Mouse (Mus musculus) forebrain, embryonic 15.5 days (tissue): ENCODE results near the gene Mrgpra2b. TPM values are rescaled to one million over a fixed set of nuclear protein-coding genes. Genes with fewer than 3 reads are reported as not detected.
"Not testable (repeated sequence)": the region's sequence is repeated elsewhere in the genome, so short reads cannot be mapped to it uniquely, and the experiment has no call there.

Source experiments
- ATAC-seq: fragments of 200-750 bp; cut with Nextera tagmentation; replicated peaks from 2 replicates; pipeline ENCODE4 v1.8.0; 2017; ENCODE audit warnings: mild to moderate bottlenecking, moderate TSS enrichment, moderate library complexity
- H3K27ac ChIP-seq: fragments of 300-500 bp; sonication (generic); replicated peaks from 2 replicates; pipeline ENCODE4 v1.5.1; 2015; ENCODE audit warnings: mild to moderate bottlenecking, inconsistent platforms
- H3K27me3 ChIP-seq: fragments of 300-500 bp; sonication (generic); 2 replicates; pipeline ENCODE4 v1.6.1; 2015; ENCODE audit warnings: inconsistent platforms
- H3K36me3 ChIP-seq: fragments of 300-500 bp; sonication (generic); 2 replicates; pipeline ENCODE4 v1.6.1; 2015; ENCODE audit warnings: mild to moderate bottlenecking, inconsistent platforms
- H3K4me1 ChIP-seq: fragments of 300-500 bp; sonication (generic); 2 replicates; pipeline ENCODE4 v1.6.1; 2015; ENCODE audit warnings: inconsistent platforms
- H3K4me2 ChIP-seq: fragments of 300-500 bp; sonication (generic); replicated peaks from 2 replicates; pipeline ENCODE4 v1.6.1; 2015; ENCODE audit warnings: mild to moderate bottlenecking, inconsistent platforms
- H3K4me3 ChIP-seq: fragments of 300-500 bp; sonication (generic); 2 replicates; pipeline ENCODE4 v1.5.1; 2015; ENCODE audit warnings: mild to moderate bottlenecking, inconsistent platforms
- H3K9ac ChIP-seq: fragments of 300-500 bp; sonication (generic); replicated peaks from 2 replicates; pipeline ENCODE4 v1.6.1; 2015; ENCODE audit warnings: mild to moderate bottlenecking, inconsistent platforms
- H3K9me3 ChIP-seq: fragments of 300-500 bp; sonication (generic); 2 replicates; pipeline ENCODE4 v1.6.1; 2016; ENCODE audit warnings: inconsistent platforms
- WGBS: fragments of 180-500 bp; shearing (Covaris S2); methylation state at CpG from one replicate; pipeline ENCODE4 v1.1.7; 2015; ENCODE audit warnings: mixed read lengths; 5-methylcytosine and 5-hydroxymethylcytosine counted together
- polyA plus RNA-seq: library from polyadenylated mRNA; unstranded; fragments of >200 nt; fragmentation: Nextera tagmentation; extraction: Ambion mirVana; gene quantifications from 2 replicates; pipeline ENCODE4 v1.2.1, GENCODE M21; 2015

Gene Mrgpra2b
- not detected in 2 replicates for polyA plus RNA-seq

DNA sequence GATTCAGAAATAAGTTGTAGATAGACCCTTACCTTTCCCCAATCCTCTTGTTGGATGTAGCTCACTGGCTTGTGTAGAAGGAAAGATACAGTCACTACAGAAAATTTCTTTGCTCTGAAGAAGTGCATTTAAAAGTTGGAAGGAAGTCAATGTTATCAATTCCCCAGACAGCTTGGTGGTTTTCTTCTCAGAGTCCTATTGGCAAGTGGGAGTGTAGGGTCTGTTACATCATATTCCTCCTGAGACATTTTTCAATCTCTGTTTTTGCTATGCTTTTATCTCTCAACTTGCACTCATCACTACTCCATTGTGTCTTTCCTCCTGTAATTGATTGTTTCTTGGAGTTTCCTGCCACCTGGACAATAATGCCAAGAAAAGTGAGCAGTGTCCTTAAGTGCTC, at the start of gene Mrgpra2b:
Gene Mrgpra2b (minus strand): TSS at position 101 of the 400 bp plus-strand sequence.
- Histone ChIP-seq H3K4me2 (no peak within 1 kb of the TSS), H3K36me3 (no peaks in the 10 kb centered on the region), H3K27me3 (no peaks in the 10 kb centered on the region), H3K9me3 (peaks cover 27% of the 10 kb centered on the region), H3K27ac (no peak within 1 kb of the TSS), H3K9ac (no peak within 1 kb of the TSS), H3K4me1 (no peaks in the 10 kb centered on the region), H3K4me3 (no peak within 1 kb of the TSS)
- ATAC-seq: no peak

DNA sequence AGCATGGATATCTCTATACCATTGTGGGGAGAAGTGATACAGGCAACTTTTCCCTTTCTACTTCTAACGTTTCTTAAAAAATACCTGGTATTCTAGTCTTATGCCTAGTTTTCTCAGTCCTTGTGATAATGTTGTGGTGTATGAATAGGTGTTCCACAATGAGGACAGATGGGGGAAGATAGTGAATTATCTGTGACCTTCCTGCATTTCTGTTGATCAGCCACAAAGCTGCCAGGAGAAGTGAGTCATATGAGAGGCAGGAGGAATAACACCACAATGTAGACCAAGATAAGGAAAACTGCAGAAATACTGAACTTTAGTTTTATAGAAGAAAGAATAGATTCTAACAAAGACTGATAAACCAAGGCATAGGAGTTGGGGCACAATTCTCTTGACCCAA, 12.3 kb downstream of the Mrgpra2b start:
- WGBS: 93% methylated on average over 1 of the region's 1 CpGs
- H3K9me3 ChIP-seq: peaks cover 39% of the 10 kb centered on the region
- H3K9ac ChIP-seq: no peak overlapping the region
- no peak for ATAC-seq
- no peak overlapping the region for H3K4me3 ChIP-seq
- H3K4me2 ChIP-seq: no peak overlapping the region
- no peak overlapping the region for H3K27ac ChIP-seq
- no peaks in the 10 kb centered on the region for H3K36me3 ChIP-seq
- no peaks in the 10 kb centered on the region for H3K27me3 ChIP-seq
- H3K4me1 ChIP-seq: no peaks in the 10 kb centered on the region

DNA sequence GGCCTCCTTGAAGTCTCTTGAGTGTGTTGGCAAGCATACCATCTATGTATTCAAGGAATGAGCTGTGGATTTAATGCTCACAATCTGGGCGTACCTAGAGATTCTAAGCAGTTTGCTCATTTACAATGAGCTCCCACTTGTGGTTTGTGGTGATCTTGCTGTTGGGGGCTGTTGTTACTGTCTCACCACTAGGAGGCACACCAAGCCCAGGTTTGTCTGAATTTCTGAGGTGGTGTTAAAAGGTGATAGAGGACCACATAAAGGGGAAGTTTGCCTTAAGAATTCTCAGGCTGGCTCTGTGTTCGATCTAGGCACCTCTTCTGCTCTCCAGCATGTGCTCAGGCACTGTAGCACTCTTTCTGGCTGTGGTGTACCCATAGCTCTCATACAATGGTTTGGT, 13.6 kb downstream of the Mrgpra2b start:
- no peak for ATAC-seq
- no peak overlapping the region for H3K27ac ChIP-seq
- no peaks in the 10 kb centered on the region for H3K4me1 ChIP-seq
- H3K27me3 ChIP-seq: no peaks in the 10 kb centered on the region
- no peak overlapping the region for H3K4me3 ChIP-seq
- no peaks in the 10 kb centered on the region for H3K36me3 ChIP-seq
- no peak overlapping the region for H3K4me2 ChIP-seq
- H3K9ac ChIP-seq: no peak overlapping the region
- WGBS: 66% methylated on average over 2 of the region's 2 CpGs
- H3K9me3 ChIP-seq: peaks cover 36% of the 10 kb centered on the region

DNA sequence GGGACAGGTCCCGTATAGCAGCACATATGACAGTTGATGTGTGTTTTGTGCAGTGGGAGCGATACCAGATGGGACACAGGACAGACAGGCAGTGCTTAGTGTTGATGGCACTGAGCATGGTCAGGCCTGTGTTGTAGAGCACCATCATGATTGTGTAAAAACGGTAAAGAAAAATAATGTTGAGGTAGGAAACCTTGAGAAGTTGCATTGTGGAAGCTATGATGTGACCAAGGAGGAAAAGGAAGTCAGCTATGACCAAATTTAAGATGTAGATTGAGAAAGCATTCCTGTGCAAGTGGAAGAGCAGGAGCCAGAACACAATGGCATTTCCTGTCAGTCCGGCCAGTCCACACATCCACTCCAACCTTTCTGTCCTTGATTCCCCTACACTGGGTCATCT, 25.7 kb downstream of the Mrgpra2b start:
- Histone ChIP-seq H3K27me3 (no peaks in the 10 kb centered on the region), H3K36me3 (no peaks in the 10 kb centered on the region), H3K4me2 (no peak overlapping the region), H3K9me3 (peaks cover 12% of the 10 kb centered on the region; the same call in 1 of the 2 replicates), H3K9ac (no peak overlapping the region), H3K27ac (no peak overlapping the region), H3K4me1 (no peaks in the 10 kb centered on the region), H3K4me3 (no peak overlapping the region)
- 81% methylated on average over 4 of the region's 4 CpGs for WGBS
- no peak for ATAC-seq

DNA sequence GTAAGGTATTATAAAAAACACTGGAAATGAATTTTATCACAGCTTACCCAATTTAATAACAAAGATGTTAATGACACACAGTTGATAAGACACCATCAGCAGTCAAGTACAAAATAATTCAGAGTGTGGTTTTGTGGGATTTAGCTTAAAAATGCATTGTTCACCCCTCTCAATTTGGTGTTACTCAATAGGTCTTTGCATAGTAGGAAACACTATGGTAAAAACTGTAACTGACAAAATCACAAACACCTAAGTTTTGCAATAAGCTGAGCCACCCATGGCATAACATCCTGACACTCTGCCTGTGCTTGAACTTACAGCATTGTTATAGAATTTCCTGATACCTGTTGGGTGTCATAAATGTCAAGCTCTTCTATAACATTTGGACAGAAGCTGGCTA, 37.4 kb downstream of the Mrgpra2b start:
- H3K4me3 ChIP-seq, H3K9me3 ChIP-seq, ATAC-seq, H3K9ac ChIP-seq, H3K36me3 ChIP-seq, H3K27ac ChIP-seq, H3K27me3 ChIP-seq, H3K4me2 ChIP-seq, H3K4me1 ChIP-seq: not testable (repeated sequence)

DNA sequence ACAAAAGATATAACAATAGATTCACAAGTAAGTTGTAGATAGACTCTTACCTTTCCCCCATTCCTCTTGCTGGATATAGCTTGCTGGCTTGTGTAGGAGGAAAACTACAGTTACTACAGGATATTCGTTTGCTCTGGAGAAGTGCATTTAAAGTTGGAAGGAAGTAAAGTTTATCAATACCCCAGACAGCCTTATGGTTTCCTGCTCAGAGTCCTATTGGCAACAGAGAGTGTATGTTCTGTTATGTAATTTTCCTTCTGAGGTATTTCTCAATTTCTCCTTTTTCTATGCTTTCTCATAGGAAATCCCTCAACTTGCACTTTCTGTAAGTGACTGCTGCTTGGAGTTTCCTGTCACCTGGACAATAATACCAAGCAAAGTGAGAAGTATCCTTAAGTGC, 39.2 kb downstream of the Mrgpra2b start:
- H3K4me2 ChIP-seq, H3K4me1 ChIP-seq, ATAC-seq, H3K27ac ChIP-seq, H3K36me3 ChIP-seq, H3K27me3 ChIP-seq, H3K9ac ChIP-seq, H3K4me3 ChIP-seq, H3K9me3 ChIP-seq: not testable (repeated sequence)
- no CpG with 5 or more reads among the region's 1 CpGs for WGBS

DNA sequence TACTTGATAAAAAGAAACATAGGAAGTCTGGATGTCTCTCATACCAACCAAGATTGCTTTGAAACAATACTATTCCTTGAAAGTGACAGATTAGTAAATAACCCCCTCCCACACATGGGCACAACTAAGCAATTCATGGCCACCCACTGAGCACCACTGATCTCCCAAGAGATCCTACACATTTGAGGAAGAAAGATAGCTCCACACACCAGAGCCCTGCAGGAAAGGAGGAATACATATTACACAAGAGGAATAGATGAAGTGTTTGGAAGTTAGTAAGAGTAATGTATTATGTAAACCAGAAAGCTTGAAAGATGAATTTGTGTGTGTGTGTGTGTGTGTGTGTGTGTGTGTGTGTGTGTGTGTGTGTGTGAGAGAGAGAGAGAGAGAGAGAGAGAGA, 45.5 kb downstream of the Mrgpra2b start:
- not testable (repeated sequence) for H3K36me3 ChIP-seq, H3K9ac ChIP-seq, H3K4me3 ChIP-seq, H3K27me3 ChIP-seq, H3K27ac ChIP-seq, H3K4me1 ChIP-seq, H3K4me2 ChIP-seq, H3K9me3 ChIP-seq, ATAC-seq

DNA sequence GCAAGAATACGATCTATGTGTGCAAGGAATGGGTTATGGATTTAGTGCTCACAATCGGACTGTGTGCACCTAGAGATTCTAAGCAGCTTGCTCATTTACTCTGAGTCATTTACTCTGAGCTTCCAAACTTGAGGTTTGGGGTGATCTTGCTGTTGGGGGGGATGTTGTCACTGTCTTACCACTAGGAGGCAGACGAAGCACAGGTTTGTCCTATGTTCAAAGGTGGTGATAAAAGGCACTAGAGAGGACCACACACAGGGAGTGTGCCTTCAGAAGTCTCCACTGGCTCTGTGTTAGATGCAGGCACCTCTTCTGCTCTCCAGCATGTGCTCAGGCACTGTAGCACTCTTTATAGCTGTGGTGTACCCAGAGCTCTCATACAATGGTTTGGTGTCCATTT, 54.8 kb downstream of the Mrgpra2b start:
- WGBS: 30% methylated on average over 1 of the region's 3 CpGs
- not testable (repeated sequence) for H3K4me3 ChIP-seq

DNA sequence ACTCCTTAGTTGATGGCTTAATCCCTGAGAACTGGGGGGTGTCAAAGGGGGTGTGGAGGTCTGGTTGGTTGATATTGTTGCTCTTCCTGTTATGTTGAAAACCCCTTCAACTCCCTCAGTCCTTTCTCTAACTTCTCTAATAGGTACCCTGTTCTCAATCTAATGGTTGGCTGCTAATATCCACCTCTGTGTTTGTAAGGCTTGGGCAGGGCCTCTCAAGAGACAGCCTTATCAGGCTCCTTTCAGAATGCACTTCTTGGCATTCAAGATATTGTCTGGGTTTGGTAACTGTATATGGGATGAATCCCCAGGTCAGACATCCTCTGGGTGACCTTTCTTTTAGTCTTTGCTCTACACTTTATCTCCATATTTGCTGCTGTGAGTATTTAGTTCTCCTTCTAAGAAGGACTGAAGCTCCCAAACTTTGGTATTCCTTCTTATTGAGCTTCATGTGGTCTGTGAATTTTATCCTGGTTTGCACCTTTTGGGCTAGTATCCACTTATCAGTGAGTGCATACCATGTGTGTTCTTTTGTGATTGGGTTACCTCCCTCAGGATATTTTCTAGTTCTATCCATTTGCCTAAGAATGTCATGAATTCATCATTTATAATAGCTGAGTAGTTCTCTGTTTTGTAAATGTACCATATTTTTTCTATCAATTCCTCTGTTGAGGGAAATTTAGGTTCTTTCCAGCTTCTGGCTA, 63.2 kb downstream of the Mrgpra2b start:
- not testable (repeated sequence) for H3K27ac ChIP-seq, H3K9ac ChIP-seq, H3K4me1 ChIP-seq, H3K4me2 ChIP-seq, ATAC-seq, H3K4me3 ChIP-seq, H3K27me3 ChIP-seq, H3K9me3 ChIP-seq, H3K36me3 ChIP-seq

More for the DNA sequence above, 54.8 kb downstream of the Mrgpra2b start:
- not testable (repeated sequence) for ATAC-seq, H3K27ac ChIP-seq, H3K4me2 ChIP-seq, H3K27me3 ChIP-seq, H3K9ac ChIP-seq, H3K9me3 ChIP-seq, H3K4me1 ChIP-seq, H3K36me3 ChIP-seq

DNA sequence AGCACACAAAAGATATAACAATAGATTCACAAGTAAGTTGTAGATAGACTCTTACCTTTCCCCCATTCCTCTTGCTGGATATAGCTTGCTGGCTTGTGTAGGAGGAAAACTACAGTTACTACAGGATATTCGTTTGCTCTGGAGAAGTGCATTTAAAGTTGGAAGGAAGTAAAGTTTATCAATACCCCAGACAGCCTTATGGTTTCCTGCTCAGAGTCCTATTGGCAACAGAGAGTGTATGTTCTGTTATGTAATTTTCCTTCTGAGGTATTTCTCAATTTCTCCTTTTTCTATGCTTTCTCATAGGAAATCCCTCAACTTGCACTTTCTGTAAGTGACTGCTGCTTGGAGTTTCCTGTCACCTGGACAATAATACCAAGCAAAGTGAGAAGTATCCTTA, 76.6 kb downstream of the Mrgpra2b start, which contains the start of gene Mrgpra2a:
Gene Mrgpra2a (minus strand): TSS at position 125 of the 400 bp plus-strand sequence.
- WGBS: no CpG with 5 or more reads among the region's 1 CpGs
- not testable (repeated sequence) for H3K9me3 ChIP-seq, H3K4me1 ChIP-seq, H3K4me3 ChIP-seq, H3K9ac ChIP-seq, H3K4me2 ChIP-seq, H3K27me3 ChIP-seq, H3K36me3 ChIP-seq, H3K27ac ChIP-seq, ATAC-seq

DNA sequence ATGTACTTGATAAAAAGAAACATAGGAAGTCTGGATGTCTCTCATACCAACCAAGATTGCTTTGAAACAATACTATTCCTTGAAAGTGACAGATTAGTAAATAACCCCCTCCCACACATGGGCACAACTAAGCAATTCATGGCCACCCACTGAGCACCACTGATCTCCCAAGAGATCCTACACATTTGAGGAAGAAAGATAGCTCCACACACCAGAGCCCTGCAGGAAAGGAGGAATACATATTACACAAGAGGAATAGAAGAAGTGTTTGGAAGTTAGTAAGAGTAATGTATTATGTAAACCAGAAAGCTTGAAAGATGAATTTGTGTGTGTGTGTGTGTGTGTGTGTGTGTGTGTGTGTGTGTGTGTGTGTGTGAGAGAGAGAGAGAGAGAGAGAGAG, 82.9 kb downstream of the Mrgpra2b start:
- H3K27ac ChIP-seq, H3K9me3 ChIP-seq, H3K4me3 ChIP-seq, H3K27me3 ChIP-seq, ATAC-seq, H3K9ac ChIP-seq, H3K4me2 ChIP-seq, H3K36me3 ChIP-seq, H3K4me1 ChIP-seq: not testable (repeated sequence)

DNA sequence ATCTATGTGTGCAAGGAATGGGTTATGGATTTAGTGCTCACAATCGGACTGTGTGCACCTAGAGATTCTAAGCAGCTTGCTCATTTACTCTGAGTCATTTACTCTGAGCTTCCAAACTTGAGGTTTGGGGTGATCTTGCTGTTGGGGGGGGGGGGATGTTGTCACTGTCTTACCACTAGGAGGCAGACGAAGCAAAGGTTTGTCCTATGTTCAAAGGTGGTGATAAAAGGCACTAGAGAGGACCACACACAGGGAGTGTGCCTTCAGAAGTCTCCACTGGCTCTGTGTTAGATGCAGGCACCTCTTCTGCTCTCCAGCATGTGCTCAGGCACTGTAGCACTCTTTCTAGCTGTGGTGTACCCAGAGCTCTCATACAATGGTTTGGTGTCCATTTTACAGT, 92.2 kb downstream of the Mrgpra2b start:
- H3K4me2 ChIP-seq, H3K9ac ChIP-seq, H3K27me3 ChIP-seq, H3K9me3 ChIP-seq, H3K36me3 ChIP-seq, ATAC-seq, H3K4me3 ChIP-seq, H3K27ac ChIP-seq, H3K4me1 ChIP-seq: not testable (repeated sequence)
- WGBS: 33% methylated on average over 1 of the region's 2 CpGs

DNA sequence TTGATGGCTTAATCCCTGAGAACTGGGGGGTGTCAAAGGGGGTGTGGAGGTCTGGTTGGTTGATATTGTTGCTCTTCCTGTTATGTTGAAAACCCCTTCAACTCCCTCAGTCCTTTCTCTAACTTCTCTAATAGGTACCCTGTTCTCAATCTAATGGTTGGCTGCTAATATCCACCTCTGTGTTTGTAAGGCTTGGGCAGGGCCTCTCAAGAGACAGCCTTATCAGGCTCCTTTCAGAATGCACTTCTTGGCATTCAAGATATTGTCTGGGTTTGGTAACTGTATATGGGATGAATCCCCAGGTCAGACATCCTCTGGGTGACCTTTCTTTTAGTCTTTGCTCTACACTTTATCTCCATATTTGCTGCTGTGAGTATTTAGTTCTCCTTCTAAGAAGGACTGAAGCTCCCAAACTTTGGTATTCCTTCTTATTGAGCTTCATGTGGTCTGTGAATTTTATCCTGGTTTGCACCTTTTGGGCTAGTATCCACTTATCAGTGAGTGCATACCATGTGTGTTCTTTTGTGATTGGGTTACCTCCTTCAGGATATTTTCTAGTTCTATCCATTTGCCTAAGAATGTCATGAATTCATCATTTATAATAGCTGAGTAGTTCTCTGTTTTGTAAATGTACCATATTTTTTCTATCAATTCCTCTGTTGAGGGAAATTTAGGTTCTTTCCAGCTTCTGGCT, 100.7 kb downstream of the Mrgpra2b start:
- not testable (repeated sequence) for H3K4me1 ChIP-seq, H3K9ac ChIP-seq, H3K36me3 ChIP-seq, H3K4me2 ChIP-seq, H3K9me3 ChIP-seq, H3K27me3 ChIP-seq, H3K27ac ChIP-seq, ATAC-seq, H3K4me3 ChIP-seq
